Mouse (Mus musculus) MEL (cell line): Measurements from ENCODE around the gene Mmp11.

ENCODE experiments used
- POLR2A ChIP-seq, 2 experiments: IDR thresholded peaks; 2 replicates each; pipeline ENCODE4 v1.6.1; 2011 to 2012; ENCODE audit warnings: low read length in 2 of 2, mild to moderate bottlenecking in 2 of 2, control low read depth in 1 of 2, improper control_type of control experiment in 1 of 2, low read depth in 1 of 2, moderate library complexity in 1 of 2; ENCODE audit not compliant: control insufficient read depth in 1 of 2, insufficient read depth in 1 of 2, poor library complexity in 1 of 2
- ZNF384 ChIP-seq: IDR thresholded peaks from 2 replicates; pipeline ENCODE4 v1.6.1; 2012; ENCODE audit warnings: low read depth, mild to moderate bottlenecking, inconsistent platforms, low read length, improper control_type of control experiment

GRCm38 (mm10) chr10:75913013-75913589, 23.2 kb downstream of the Mmp11 start:
- no peak for TF ChIP-seq ZNF384
- no peak for TF ChIP-seq POLR2A (IDR thresholded peaks at IDR 0.05; ENCODE audit: control insufficient read depth in 1 of 2, insufficient read depth in 1 of 2, low read depth in 1 of 2, low read length in 2 of 2, poor library complexity in 1 of 2)
